17 mouse cellular contexts compared by ENCODE assay signal in genomic region chr11:60339361-60339760, GRCm38 (mm10). TPM values are rescaled to one million over a fixed set of nuclear protein-coding genes. Genes with fewer than 3 reads are reported as not detected.
DNase-seq lines count a peak whose midpoint lies in the region; ATAC-seq and TF ChIP-seq lines count a peak whose summit lies in the region.
"Had no signal": no experiment of that assay in that cellular context is flagged by ENCODE, and none has a peak within 500 bp of the region (broad histone marks: within the 10 kb centered on the region; RNA-seq: fewer than 3 reads in every experiment).

No protein-coding gene starts in this region.

- no peak for TF ChIP-seq CTCF in intestine, postnatal 0 days (IDR thresholded peaks at IDR 0.05; ENCODE audit: low read depth)

- no peaks in the 10 kb centered on the region for H3K9me3 ChIP-seq in intestine, postnatal 0 days (ENCODE audit: control insufficient read depth)
- H3K9me3 ChIP-seq in midbrain, embryonic 14.5 days (ENCODE audit: control insufficient read depth, low read length): no peaks in the 10 kb centered on the region
- H3K9me3 ChIP-seq: embryonic facial prominence, embryonic 15.5 days; forebrain, embryonic 13.5 days; liver, embryonic 15.5 days; midbrain, embryonic 15.5 days had no signal

- no peaks in the 10 kb centered on the region for H3K4me1 ChIP-seq in intestine, postnatal 0 days (replicated peaks; ENCODE audit: control insufficient read depth, insufficient read depth, low read length)
- H3K4me1 ChIP-seq in midbrain, embryonic 14.5 days (ENCODE audit: control insufficient read depth, insufficient read depth, low read length): no peaks in the 10 kb centered on the region
- H3K4me1 ChIP-seq: embryonic facial prominence, embryonic 15.5 days had no signal

- 56% methylated on average over 12 of the region's 12 CpGs for WGBS in intestine, postnatal 0 days
- 92% methylated on average over 12 of the region's 12 CpGs for whole genome bisulfite sequencing in midbrain, embryonic 14.5 days

- H3K4me2 ChIP-seq in intestine, postnatal 0 days (replicated peaks; ENCODE audit: low read depth): no peak overlapping the region
- no peak overlapping the region for H3K4me2 ChIP-seq in midbrain, embryonic 14.5 days (ENCODE audit: low read length)
- H3K4me2 ChIP-seq: embryonic facial prominence, embryonic 15.5 days; forebrain, embryonic 13.5 days; heart, embryonic 11.5 days; liver, embryonic 15.5 days; midbrain, embryonic 15.5 days had no signal

- peaks cover 3% of the 10 kb centered on the region; the same call in 1 of the 2 replicates for H3K36me3 ChIP-seq in intestine, postnatal 0 days (ENCODE audit: control insufficient read depth, insufficient read depth)
- no peaks in the 10 kb centered on the region for H3K36me3 ChIP-seq in midbrain, embryonic 14.5 days (ENCODE audit: control insufficient read depth, insufficient read depth, low read length)
- H3K36me3 ChIP-seq: embryonic facial prominence, embryonic 15.5 days; liver, embryonic 15.5 days; midbrain, embryonic 15.5 days had no signal

- H3K27me3 ChIP-seq in intestine, postnatal 0 days (replicated peaks; ENCODE audit: control insufficient read depth, insufficient read depth, low read length): no peaks in the 10 kb centered on the region
- H3K27me3 ChIP-seq in midbrain, embryonic 14.5 days (ENCODE audit: control insufficient read depth, insufficient read depth, low read length): no peaks in the 10 kb centered on the region
- H3K27me3 ChIP-seq: embryonic facial prominence, embryonic 15.5 days; forebrain, embryonic 13.5 days; liver, embryonic 15.5 days; midbrain, embryonic 15.5 days had no signal

- DNase-seq in kidney, adult 11 months: peak; percentile 31
- no peak for DNase-seq in kidney, adult 18-20 months
- DNase-seq in 416B (ENCODE audit: low read depth): peak; percentile 55
- DNase-seq in adrenal gland, adult 8-10 months: peak; percentile 69
- no peak for DNase-seq in embryo, embryonic 10.5 days (ENCODE audit: low spot score)
- DNase-seq in midbrain, embryonic 14.5 days: no peak
- DNase-seq: cerebellum, adult 11-12 months; gastrocnemius, postnatal 14 days; heart, postnatal 36 days; right cerebral cortex, postnatal 4 days; thymus, postnatal 25 days had no signal

- H3K4me3 ChIP-seq in intestine, postnatal 0 days (ENCODE audit: low read depth, low read length): no peak overlapping the region
- no peak overlapping the region for H3K4me3 ChIP-seq in midbrain, embryonic 14.5 days (replicated peaks; ENCODE audit: low read depth, low read length)
- H3K4me3 ChIP-seq: embryonic facial prominence, embryonic 15.5 days; forebrain, embryonic 13.5 days; liver, embryonic 15.5 days; midbrain, embryonic 15.5 days had no signal

- H3K9ac ChIP-seq in intestine, postnatal 0 days (ENCODE audit: low read depth, low read length): no peak overlapping the region
- no peak overlapping the region for H3K9ac ChIP-seq in midbrain, embryonic 14.5 days (replicated peaks; ENCODE audit: low read length)
- H3K9ac ChIP-seq: embryonic facial prominence, embryonic 15.5 days; forebrain, embryonic 13.5 days; liver, embryonic 15.5 days; midbrain, embryonic 15.5 days had no signal

- no peak overlapping the region for H3K27ac ChIP-seq in intestine, postnatal 0 days (ENCODE audit: low read depth, low read length)
- H3K27ac ChIP-seq in midbrain, embryonic 14.5 days (replicated peaks; ENCODE audit: low read depth, low read length): no peak overlapping the region
- H3K27ac ChIP-seq: embryonic facial prominence, embryonic 15.5 days; forebrain, embryonic 13.5 days; liver, embryonic 15.5 days; midbrain, embryonic 15.5 days had no signal

- ATAC-seq in intestine, postnatal 0 days: peak; percentile 97
- no peak for ATAC-seq in midbrain, embryonic 14.5 days (ENCODE audit: low FRiP score, low TSS enrichment)
- ATAC-seq: forebrain, embryonic 13.5 days; midbrain, embryonic 15.5 days had no signal

RNA-seq across cellular contexts. Expression of gene Tom1l2, which starts 13.3 kb away (rescaled TPM):
- total RNA-seq in adrenal gland, adult 8-10 months (2022): 100 to 1,000 TPM in 3 of 4 experiments, 10 to 100 TPM in 1; 98.4 to 137 (median 112) TPM
- polyA plus RNA-seq in intestine, postnatal 0 days (2015; fragmentation: Nextera tagmentation; extraction: Ambion mirVana): 29.6 and 35.1 TPM in 2 replicates
- 48.5 and 50.9 TPM in 2 replicates for polyA plus RNA-seq in midbrain, embryonic 14.5 days (2014; fragmentation: Nextera tagmentation; extraction: Ambion mirVana)

RNA-seq across cellular contexts. Expression of gene Drc3, which starts 13.8 kb away (rescaled TPM):
- total RNA-seq in adrenal gland, adult 8-10 months (2022): 1 to 10 TPM; 1.8 to 3.8 (median 2.7) TPM
- polyA plus RNA-seq in intestine, postnatal 0 days (2015; fragmentation: Nextera tagmentation; extraction: Ambion mirVana): 1.7 and 1.9 TPM in 2 replicates
- 5.3 and 6.1 TPM in 2 replicates for polyA plus RNA-seq in midbrain, embryonic 14.5 days (2014; fragmentation: Nextera tagmentation; extraction: Ambion mirVana)

Comparison
In these comparisons a context has a peak if more than half of its experiments do, and no peak if none do; other contexts are left out.
1. DNase-seq: peak in kidney, adult 11 months (single experiment), 416B (single experiment) and adrenal gland, adult 8-10 months (single experiment); none in kidney, adult 18-20 months (single experiment), embryo, embryonic 10.5 days (single experiment) and midbrain, embryonic 14.5 days (single experiment).